Mouse (Mus musculus) thymus, adult 2 months (tissue): ENCODE results near the gene Sv2c.

Experiments
- CTCF ChIP-seq: fragments of 200-500 bp; IDR thresholded peaks from 2 replicates; pipeline ENCODE4 v1.5.1; 2012; ENCODE audit warnings: mild to moderate bottlenecking, control low read depth, low read length, moderate library complexity, borderline replicate concordance; ENCODE audit not compliant: control insufficient read depth, poor library complexity, insufficient read depth; ENCODE audit errors: extremely low read depth
- POLR2A ChIP-seq: fragments of 200-500 bp; IDR thresholded peaks from 2 replicates; pipeline ENCODE4 v1.6.1; 2012; ENCODE audit warnings: mild to moderate bottlenecking, low read length, control low read depth, moderate library complexity; ENCODE audit not compliant: control insufficient read depth, poor library complexity, insufficient read depth; ENCODE audit errors: extremely low read depth

DNA sequence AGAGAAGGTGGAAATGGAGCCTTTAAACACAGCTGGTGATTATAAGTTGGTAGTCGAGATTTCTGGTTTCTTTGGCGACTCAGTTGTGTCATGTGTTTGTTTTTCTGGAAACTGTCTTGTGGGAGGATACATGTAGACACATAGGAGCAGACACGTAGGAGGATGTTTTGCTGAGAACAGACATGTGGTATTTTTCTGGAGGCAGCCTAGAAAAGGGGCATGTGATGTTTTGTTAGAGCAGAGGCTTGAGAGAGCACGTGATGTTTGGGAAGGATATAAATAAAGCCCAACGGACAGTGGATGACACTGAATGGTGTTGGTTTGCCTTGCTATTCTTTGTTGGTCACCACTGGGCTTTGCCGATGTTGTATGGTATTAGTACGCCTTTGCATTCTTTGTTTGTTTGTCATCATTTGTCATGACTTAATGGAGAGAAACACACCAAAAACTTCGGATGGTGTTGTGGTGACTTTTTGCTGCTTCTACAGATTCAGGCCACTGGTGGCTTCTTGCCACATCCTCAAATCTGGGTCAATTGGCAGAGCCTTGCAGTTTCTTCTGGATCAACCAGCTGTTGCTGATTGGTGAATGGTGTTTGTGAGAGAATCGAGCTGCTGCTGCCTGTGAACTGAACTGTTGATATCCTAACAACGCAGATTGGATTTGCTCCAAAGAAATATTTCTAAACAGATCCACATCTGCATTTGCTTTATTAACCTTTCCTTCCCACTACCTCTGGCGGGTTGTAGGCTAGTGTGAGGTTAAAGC is 91.9 kb downstream of the Sv2c start:
- TF ChIP-seq CTCF (no peak), POLR2A (no peak)
